Mouse (Mus musculus) adrenal gland, postnatal 10 days (tissue): ENCODE results near the gene Hpcal1. TPM values are rescaled to one million over a fixed set of nuclear protein-coding genes. Genes with fewer than 3 reads are reported as not detected.

Experiments used
- DNase-seq: peaks from one replicate; pipeline ENCODE4 v3.0.0; 2021; ENCODE audit warnings: mixed read lengths
- total RNA-seq, 2 experiments: library from RNA; stranded (reverse); gene quantifications; 2 replicates each; pipeline ENCODE4 v1.2.3; 2021

Hpcal1 gene
- total RNA-seq, 2 experiments from 2014 or later = 25.4 to 26.2 TPM

DNA sequence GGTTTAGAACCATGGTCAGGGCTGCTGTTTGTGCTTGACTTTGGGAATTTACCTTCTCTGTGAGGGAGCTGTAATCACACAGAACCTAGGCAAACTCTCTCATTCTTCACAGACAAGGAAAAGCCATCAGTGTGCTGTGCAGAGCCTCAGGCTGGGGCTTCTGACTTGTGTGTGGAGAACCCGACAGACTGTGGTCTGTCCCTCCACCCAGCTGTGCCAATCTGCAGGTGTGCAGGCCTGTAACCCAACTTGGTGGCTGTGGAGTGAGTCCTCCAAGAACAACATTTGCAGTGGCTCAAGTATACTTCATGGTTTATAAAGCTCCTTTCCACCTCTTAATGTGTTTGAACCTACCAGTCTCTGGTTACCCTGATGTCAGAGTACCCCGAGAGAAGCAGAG lies 4.5 kb upstream of the Hpcal1 start:
- no peak for DNase-seq

DNA sequence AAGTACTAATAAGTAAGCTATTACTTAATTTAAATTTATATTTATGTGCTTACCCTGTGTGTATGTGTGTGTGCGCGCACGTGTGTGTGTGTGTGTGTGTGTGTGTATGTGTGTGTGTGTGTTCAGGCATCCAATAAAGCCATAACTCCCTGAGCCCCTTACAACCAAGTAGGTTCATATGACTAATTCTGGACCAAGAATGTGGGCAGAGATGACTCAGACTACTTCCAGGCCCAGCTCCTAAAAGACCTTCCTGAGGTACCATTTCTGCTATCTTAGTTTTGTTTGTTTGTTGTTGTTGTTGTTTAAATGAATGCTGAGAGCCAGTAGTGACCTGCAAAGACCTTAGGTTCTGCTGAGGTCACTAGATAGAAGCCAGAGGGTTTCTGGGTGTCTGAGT lies 1.7 kb upstream of the Hpcal1 start:
- DNase-seq = no peak

DNA sequence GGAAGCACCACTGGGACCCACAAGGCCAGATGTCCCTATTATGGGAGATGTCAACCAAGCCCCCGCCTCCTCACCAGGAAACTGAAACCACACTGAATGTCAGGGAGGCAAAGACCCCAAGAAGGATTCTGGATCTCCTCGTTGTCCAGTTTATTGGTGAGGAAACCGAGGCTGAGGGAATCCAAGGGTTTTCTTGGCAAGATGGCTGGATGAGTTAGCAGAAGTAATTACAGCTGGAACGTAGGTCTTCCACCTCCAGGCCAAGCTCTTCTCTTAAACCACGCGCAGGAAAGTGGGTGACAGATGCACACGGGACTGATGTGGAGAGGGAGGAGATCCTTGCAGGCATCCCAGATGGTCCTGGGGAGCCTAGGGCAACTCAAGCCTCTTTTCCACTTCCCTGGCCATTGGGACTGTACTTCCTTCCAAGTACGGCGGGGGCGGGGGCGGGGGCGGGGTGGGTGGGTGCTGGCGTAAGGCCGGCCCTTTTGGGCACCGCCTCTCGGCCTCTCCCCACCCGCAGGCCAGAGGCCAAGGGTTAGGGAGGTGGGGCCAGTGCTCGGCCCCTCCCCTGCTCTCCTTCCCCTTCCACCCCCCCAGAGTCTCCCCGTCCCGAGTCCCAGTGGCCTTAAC lies 609 bp upstream of the Hpcal1 start:
- DNase-seq = no peak

DNA sequence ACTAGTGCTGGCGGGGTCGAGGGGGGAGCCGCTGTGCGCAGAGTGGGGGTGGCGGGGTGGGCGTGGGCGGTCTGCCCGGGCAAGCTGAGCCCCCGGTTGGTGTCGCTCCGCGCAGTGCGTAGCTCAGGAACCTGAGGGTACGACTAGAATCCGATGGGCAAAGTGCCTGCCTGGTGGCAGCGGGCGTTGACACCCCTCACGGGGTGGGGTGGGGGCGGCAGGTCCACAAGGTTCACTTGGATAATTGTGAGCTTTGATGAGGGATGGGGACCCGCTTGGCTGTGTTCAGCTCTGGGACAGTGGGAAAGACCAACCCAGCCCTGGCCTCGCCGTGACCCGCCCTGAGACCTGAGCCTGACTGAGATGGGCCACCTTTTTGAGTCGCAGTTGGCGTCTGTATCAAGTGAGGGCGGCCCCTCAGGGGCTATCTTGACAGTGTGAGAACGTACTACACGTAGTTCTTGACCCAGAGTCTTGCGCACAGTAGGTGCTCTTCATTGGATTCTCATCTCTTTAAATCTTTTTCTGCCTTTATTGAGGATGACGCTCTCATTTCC lies 742 bp downstream of the Hpcal1 start:
- peak; percentile 37 for DNase-seq

DNA sequence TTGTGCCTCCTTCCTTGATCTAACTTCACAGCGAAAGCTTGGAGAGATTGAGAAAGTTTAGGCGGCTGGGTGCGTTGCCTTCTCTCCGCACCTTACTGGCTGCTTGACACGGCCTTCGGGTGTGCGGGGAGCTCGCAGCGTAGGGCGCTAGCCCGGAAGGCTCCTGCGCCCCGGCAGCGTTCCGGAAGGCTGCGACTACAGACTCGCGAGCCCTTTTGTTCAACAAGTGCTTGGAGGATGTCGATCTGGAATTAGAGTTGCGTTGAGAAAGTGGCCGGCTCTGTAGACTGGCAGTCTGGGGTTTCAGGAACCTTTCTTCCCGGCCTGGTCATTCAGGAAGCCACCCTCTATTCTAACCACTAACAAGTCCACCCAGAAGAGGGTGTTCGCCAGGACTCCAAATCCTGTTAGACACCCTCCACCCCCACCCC lies 1.2 kb downstream of the Hpcal1 start:
- DNase-seq = peak; percentile 43

DNA sequence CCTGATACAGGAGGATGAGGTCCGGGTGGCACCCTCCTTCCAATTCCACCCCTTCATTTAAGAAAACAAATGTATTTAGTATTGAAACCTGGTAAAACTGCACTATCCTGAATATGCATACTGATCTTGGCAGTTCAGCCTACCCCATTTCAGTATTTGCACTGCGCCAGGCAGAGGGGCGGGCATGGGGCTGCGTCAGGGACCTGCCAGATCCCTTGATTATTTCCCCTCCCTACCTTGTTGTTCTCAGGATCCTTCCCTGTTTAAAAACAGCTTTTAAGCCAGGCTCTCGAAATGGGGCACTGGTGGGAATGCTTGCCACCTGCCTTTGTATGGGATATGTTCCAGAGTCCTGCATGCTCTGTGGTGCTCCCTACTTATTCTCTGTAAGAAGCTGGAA lies 1.7 kb downstream of the Hpcal1 start:
- DNase-seq = no peak

DNA sequence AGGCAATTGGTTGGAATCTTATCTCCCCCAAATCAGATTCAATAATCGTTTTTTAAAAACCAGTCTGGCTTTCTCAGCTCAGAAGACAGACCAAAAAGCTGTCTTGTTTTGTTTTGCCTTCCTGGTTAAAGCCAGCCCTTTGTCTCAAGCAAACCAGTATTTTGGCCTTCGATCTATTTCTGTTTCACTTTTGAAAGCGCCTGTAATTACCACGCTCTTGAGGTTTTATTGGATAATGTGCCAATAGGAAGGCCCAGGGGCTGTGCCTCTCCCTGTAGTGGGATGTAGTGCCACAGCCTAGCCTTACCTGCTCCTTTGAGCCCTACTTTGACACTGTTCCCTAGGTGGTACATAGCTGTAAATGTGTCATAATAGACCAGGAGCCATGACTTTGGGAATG lies 2.3 kb downstream of the Hpcal1 start:
- no peak for DNase-seq

DNA sequence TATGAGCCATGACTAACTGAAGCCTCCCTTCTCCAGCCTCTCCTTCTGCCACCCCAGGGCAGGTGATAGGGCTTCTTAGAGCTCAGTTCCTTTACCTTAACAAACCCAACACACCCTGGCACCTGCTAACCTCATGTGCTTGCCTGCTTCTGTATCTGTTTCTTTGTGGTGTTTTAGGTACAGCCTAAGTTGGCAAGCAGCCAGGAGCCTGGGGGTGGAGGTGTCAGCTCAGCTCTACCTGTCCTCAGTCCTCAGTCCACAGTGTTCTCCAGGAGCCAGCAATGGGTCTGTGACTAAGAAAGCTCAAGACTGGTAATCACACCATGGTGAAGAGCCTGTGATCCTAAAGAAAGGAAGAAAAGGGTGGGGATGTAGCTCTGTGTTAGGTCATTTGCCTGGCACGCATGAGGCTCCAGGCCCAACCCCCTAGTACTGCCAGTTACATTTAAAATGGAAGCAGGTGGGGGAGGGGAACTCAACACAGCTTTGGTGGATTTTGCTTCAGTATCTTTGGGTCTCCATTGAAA lies 4.0 kb downstream of the Hpcal1 start:
- DNase-seq = no peak

DNA sequence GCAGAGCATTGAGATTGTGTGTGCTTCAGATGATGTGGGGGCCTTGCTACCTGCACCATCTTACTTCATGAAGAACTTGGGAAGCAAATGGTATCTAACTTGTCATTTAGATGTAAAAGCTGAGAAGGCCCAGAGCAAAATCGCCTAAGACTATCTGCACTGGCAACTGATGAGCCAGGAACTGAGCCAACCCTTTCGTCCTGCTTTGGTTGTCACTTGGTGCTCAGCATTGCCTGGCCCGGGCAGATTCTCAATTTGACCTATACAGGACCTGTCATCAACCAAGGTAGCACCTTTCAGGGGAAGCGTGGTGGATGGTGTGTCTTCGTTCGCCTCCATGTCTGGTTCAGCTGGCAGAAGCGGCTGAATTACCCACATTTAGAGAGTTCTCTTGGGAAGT lies 5.7 kb downstream of the Hpcal1 start:
- DNase-seq = no peak

DNA sequence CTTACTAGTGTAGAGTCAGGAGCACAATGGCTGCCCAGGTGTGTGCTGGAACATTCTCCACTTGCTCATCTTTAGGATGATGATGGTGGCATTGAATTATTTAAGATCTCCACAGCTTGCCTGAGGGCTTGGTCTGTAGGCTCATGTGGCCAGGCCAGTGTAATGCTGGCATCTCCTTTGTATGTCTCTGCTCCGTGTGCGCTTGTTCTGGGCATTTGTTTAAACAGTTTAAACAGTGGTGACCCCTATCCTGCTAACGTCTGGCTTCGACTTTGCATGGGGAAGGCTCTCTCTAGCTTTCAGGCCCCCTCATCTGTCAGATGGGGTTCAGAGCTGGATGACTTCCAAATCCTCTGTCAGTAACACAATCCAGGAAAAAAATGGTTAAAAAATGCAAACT lies 8.3 kb downstream of the Hpcal1 start:
- no peak for DNase-seq

DNA sequence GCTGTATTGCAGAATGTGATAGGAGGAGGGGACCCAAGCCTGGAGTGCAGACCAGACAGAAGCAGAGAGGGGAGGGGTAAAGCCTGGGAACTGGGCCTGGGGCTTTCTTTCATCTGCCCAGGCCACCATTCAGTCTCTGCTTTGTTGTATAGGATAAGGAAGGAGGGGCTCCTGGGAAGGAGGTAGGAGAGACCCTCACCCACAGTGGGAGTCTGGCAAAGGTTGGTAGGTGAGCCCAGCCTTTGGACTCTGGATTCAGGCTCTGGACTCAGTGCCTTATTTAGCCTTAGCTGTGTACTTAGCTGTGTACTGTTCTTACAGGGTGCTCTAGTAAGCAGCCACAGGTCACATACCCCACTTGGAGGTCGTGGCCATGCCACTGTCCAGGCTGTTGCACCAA lies 8.8 kb downstream of the Hpcal1 start:
- no peak for DNase-seq

DNA sequence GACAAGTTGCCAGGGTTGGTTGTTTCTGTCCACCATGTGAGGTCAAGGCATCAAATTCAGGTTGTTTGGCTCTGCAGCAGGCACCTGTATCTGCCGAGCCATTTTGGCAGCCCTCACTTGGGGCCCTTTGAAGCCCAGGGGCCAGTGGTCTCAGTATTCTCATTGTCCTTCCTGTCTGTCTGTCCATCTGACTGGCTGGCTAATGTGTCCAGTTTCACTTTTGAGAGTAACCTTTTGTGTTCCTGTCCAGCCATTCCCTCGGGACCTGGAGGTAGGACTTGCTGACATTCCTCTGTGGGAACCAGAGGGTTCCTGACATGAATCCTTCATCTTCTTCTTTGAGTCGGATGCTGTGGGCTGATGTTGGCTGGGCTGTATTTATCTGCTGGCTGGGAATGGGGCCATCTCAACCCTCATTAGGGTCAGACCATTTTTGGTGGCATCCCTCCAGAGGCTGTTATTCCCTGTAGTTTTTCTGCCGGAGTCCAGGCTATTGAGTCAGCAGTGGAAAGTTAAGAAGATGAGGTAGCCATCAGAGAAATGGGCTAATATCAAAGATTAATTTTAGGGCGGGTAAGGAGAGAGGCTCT lies 10.6 kb downstream of the Hpcal1 start:
- DNase-seq = no peak

DNA sequence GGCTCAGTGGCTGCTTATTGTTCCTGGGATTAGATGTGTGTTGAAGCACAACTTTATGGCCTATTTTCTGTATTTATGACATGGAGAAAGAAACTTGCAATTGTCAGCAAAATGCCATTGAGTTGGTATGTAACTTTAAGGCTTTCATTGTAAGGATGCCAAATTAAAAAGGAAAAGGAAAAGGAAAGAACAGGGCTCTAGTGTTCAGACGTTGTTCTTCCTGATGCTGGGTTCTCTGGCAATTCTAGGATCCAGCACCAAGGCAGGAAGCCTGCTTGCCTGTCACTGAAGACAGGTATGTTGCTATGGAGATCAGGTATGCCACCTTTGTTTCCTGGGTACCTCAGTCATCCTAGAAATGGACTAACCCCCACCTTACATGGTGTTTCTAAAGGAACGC lies 11.1 kb downstream of the Hpcal1 start:
- no peak for DNase-seq

DNA sequence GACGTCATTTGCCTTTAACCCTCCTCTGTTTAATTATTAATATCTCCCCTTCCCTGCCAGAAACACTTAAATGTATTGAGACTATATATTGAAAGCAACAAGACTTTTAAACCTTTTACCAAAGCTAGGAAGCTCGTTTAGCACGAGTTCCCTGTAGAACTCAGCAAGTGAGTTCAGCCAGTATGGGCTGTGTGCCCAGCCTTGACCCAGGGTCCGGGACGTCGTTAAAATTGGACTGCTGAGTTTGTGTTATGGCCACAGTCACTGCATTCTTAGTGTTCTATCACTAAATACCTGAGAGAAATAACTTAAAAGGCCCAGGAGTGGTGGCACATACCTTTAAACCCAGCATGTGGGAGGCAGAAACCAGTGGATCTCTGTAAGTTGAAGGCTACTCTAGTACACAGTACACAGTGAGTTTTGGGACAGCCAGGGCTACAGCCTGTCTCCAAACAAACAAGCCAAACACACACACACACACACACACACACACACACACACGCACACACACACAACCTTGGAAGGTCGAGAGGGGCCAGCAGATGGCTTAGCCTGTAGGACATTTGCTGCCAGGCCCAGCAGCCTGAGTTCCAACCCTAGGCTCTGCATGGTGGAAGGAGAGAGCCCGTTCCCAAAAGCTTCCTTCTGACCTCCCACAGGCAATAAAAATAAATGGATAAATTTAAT lies 11.7 kb downstream of the Hpcal1 start:
- DNase-seq = no peak

DNA sequence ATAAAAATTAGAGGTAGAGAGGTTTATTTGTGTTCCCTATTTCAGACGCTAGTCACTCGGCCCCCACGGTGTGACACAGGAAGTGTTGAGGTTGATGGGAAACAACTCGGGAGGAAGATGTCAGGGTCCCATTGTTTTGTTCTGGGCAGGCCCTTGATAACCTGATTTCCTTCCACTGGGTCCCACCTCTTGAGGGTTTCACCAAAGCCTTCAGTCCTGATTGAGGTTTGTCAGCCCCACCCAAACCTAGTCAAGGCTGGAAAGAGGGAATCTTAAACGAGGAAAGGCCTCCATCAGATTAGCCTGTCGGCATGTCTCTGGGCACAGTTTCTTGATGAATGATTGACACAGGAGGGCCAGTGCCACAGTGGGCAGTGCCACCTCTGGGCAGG lies 12.3 kb downstream of the Hpcal1 start:
- no peak for DNase-seq

DNA sequence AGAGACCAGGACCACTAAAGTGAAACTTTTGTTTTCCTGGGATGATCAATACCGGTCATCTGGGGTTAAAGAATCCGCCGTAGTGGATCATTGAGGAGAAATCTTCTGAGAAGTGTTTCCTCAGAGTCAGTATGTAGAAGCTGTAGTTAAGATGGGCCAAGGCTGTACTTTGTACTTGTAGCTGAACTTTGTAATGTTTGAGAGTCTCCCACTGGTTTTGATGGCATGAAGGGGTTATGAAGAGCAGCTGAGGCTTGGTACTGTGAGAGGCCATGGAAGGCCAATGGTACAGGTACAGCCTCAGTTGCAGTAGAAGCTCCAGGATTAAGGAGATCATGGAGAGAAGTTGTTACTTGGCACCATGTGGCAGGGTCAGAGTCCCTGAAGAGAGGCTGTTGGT lies 13.2 kb downstream of the Hpcal1 start:
- DNase-seq = no peak

DNA sequence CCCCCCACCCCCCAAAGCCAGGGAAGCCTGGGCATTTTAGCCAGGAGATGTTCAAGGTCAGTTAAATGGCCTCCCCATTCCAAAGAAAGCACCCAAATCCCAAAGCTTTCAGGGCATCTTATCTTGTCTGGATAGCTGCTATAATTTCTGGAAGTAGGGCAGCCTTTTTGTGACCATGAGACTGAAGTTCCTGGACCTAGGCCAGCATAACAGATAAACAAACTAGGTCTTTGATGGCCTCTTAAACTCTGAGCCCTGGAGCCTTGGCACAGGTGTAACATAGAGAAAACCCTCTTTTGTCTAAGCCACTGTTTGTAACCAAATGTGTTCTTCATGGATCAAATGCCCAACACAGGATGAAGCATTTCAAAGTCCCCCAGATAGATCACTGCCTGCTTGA lies 16.8 kb downstream of the Hpcal1 start:
- DNase-seq = no peak

DNA sequence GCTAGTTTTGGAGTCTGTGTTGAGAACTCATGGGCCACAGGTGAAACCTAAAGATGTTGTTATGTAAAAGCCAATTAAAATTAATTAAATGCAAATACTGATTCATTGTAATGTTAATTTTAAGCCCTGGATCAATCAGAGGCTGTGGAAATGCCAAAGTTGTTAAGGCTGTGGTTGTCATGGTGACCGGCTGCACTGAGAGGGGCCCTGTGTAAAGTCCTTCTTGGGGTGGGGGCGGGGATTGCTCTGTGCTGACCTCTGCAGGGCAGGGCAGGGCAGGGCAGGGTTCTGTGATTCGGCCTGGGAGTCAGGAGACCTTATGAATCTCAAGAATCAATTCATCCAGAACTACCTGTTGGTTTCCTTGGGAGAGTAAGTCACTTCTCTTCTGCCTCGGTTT lies 18.8 kb downstream of the Hpcal1 start:
- DNase-seq = no peak

DNA sequence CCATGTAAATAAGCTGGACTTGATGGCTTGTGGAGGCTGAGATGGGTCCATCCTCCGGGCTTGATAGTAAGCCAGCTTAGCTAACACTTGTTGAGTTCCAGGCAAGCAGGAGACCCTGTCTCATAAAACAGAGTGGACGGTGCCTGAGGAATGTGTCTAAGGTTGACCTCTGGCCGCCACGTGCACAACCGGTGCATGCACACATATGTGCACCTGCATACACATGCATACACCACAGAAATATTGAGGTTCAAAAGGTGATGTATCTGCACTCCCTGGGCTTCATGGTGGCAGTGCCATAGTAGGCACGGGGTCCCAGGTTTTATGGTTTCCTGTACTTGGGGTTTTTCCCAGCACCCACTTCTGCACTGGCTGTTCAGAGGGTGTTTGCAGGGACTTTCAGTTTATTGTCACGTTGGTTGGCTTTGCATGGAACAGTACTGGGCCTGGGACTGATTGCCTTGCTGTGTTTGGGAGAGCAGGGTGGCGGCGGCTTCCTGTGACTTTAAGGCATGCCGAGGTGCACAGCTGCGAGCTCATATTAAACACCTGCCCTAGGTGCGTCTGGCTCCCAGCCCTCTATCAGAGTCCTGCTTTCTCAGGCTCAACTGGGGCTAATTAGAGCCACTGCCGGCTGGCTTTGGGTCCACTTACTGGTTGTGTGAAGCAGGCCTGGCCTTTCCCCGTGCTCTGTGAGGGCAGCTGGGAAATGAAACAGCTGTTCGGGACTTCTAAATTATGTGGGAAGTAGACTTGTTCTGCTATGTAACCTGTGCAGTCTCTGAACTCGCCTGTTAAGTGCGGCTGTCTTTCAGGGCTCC lies 19.5 kb downstream of the Hpcal1 start:
- no peak for DNase-seq

DNA sequence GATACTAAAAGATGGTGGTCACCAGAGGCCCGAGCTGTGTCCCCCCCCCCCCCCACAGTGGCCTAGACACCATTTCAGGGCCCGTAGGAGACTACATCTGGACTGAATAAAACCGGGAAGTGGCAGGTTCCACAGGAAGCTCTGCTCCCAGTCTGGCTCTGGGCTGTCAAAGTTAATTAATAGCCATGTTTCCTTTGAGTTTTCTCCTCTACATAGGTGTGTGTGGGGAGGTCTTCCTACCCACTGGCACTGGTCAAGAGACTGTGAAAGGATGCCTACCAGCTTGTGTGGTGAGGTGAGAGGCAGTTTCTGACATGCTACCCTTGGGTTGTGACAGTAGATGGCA lies 20.1 kb downstream of the Hpcal1 start:
- DNase-seq = no peak

DNA sequence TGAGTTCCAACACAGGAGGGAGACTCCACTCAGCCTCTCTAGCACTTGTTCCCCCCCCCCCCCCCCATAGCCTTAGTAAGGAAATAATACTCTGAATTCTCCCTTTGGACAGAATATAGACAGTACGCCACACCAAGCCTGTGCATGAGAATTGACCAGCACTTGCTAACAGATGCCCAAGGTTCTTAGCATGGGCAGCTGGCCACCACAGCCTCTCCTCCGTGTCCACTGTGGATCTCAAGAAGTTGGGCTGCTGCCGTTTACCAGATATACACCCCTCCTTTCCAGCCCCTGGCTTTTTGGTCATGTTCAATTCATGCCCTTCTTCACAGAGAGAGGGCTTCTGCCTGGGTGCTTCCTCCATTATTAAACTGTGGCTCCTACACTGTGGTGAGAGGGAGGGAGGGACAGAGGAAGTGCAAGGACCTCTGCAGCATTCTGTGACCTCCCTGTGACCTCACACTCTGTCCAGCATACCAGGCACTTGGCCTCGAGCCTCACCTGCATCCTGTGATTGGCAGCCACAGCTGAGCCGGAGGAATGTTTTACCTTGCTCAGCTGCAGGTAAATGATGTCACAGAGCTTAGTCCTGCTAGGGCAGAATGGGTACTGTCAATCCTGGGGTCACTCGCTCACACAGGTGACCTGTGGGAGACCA lies 21.2 kb downstream of the Hpcal1 start:
- no peak for DNase-seq

DNA sequence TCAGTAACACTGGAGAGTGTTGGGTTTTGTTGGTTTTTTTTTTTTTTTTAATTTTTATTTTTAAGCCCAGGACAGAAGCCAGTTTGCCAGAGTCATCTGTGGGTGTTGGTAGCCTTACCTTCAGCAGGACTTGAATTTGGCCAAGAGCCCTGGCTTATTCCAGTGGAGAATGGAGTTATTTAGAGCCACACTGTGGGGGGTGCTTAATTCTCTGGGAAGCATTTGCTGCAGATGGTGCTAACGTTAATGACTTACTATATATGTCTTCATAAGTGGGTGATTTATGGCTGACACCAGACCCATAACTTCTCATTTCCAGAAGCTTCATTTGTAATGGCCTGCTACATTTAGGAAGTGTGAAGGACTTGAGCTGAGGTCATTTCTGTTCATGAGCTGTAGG lies 21.9 kb downstream of the Hpcal1 start:
- DNase-seq = no peak
